19 mouse cellular contexts compared by ENCODE assay signal in genomic region chr2:27410518-27411140, GRCm38 (mm10). TPM values are rescaled to one million over a fixed set of nuclear protein-coding genes. Genes with fewer than 3 reads are reported as not detected.
A peak's percentile ranks its signal among the peaks of the same experiment; 100 is the strongest.
DNase-seq lines count a peak whose midpoint lies in the region; ATAC-seq and TF ChIP-seq lines count a peak whose summit lies in the region.
"Had no signal": no experiment of that assay in that cellular context is flagged by ENCODE, and none has a peak within 500 bp of the region (broad histone marks: within the 10 kb centered on the region; RNA-seq: fewer than 3 reads in every experiment).

No protein-coding gene starts in this region.

- no peak; the same call in 1 of the 2 replicates for ATAC-seq in liver, embryonic 12.5 days
- ATAC-seq: inflammation-experienced regulatory T-cells, adult 6 months; Patski had no signal

- dilution Hi-C loops in CH12.LX (cut with MboI; ENCODE audit: extremely low pct_ligation_motif_present, extremely low pct_unique_long_range_greater_than_20kb, low sequenced_read_pairs): no loop called here

- TF ChIP-seq EP300 in CH12.LX (IDR thresholded peaks at IDR 0.05; ENCODE audit: low read length): no peak

- in situ Hi-C loops in CH12.LX (cut with MboI; ENCODE audit: low pct_ligation_motif_present, low pct_unique_long_range_greater_than_20kb, low sequenced_read_pairs): no loop called here

- 57% methylated on average over 6 of the region's 6 CpGs for WGBS in liver, embryonic 12.5 days (ENCODE audit: insufficient replicate concordance)

- no peaks in the 10 kb centered on the region for H3K9me3 ChIP-seq in CH12.LX (replicated peaks; ENCODE audit: low read length)
- no peaks in the 10 kb centered on the region for H3K9me3 ChIP-seq in E14TG2a.4 (ENCODE audit: low read length)
- no peaks in the 10 kb centered on the region for H3K9me3 ChIP-seq in liver, embryonic 12.5 days (replicated peaks)
- H3K9me3 ChIP-seq: limb, embryonic 12.5 days; midbrain, embryonic 12.5 days had no signal

- DNase-seq in kidney, postnatal 10 days: peak; percentile 12
- no peak for DNase-seq in kidney, adult 8-10 months
- no peak for DNase-seq in CH12.LX (ENCODE audit: extremely low read depth)
- no peak for DNase-seq in right cerebral cortex, adult 2 months (ENCODE audit: low spot score in 2 of 2)
- no peak for DNase-seq in urinary bladder, adult 2 months (ENCODE audit: low spot score)
- DNase-seq in cerebellum, postnatal 4 days (ENCODE audit: low spot score in 2 of 2): no peak
- DNase-seq: cerebellum, adult 2 months; heart, postnatal 10 days; kidney, postnatal 4 days; layer of hippocampus, postnatal 36 days; right cerebral cortex, adult 18-20 months; thymus, postnatal 14 days had no signal

- H3K36me3 ChIP-seq in CH12.LX (replicated peaks in 1 of 2; ENCODE audit: control insufficient read depth in 1 of 2, insufficient read depth in 1 of 2, low read length in 1 of 2) (peaks cover 0 to 17% of the 10 kb centered on the region in 2 experiments), E14TG2a.4 (ENCODE audit: insufficient read depth, low read length) (peaks cover 4% of the 10 kb centered on the region; the same call in 1 of the 2 replicates)
- H3K36me3 ChIP-seq in liver, embryonic 12.5 days: no peaks in the 10 kb centered on the region
- H3K36me3 ChIP-seq: limb, embryonic 12.5 days; midbrain, embryonic 12.5 days had no signal

- TF ChIP-seq RAD21 in CH12.LX (IDR thresholded peaks at IDR 0.05; ENCODE audit: low read depth, low read length): no peak

- TF ChIP-seq POLR2A in CH12.LX (IDR thresholded peaks at IDR 0.05; ENCODE audit: low read depth, low read length): no peak

- H3K27me3 ChIP-seq in CH12.LX (replicated peaks) (no peaks in the 10 kb centered on the region), E14TG2a.4 (ENCODE audit: insufficient read depth, low read length) (no peaks in the 10 kb centered on the region)
- H3K27me3 ChIP-seq in liver, embryonic 12.5 days (replicated peaks): no peaks in the 10 kb centered on the region
- H3K27me3 ChIP-seq: limb, embryonic 12.5 days; midbrain, embryonic 12.5 days; Patski had no signal

- H3K4me2 ChIP-seq in CH12.LX (ENCODE audit: insufficient read depth, low read depth, poor library complexity, severe bottlenecking): peak overlapping the region; percentile 76
- peak overlapping the region; percentile 40; the same call in 1 of the 2 replicates for H3K4me2 ChIP-seq in liver, embryonic 12.5 days

- peak overlapping the region; percentile 98 for H3K27ac ChIP-seq in CH12.LX (ENCODE audit: insufficient read depth, low read depth)
- peak overlapping the region; percentile 68 for H3K27ac ChIP-seq in liver, embryonic 12.5 days

- peak overlapping the region; percentile 83 for H3K9ac ChIP-seq in CH12.LX (ENCODE audit: insufficient read depth, low read depth)
- no peak overlapping the region for H3K9ac ChIP-seq in liver, embryonic 12.5 days
- H3K9ac ChIP-seq: limb, embryonic 12.5 days; midbrain, embryonic 12.5 days had no signal

- H3K4me1 ChIP-seq in CH12.LX (ENCODE audit: control insufficient read depth in 1 of 2, insufficient read depth in 2 of 2) (peaks cover 35 to 72% of the 10 kb centered on the region in 2 experiments), E14TG2a.4 (replicated peaks; ENCODE audit: low read depth, low read length) (peaks cover 93% of the 10 kb centered on the region)
- H3K4me1 ChIP-seq in liver, embryonic 12.5 days: peaks cover 80% of the 10 kb centered on the region

- TF ChIP-seq CTCF in CH12.LX (conservative IDR thresholded peaks at IDR 0.05 in 1 of 2, IDR thresholded peaks at IDR 0.05 in 1 of 2; ENCODE audit: low read depth in 2 of 2, low read length in 2 of 2) (no peak), E14TG2a.4 (conservative IDR thresholded peaks at IDR 0.05; ENCODE audit: low read length) (no peak)

- H3K4me3 ChIP-seq in CH12.LX (replicated peaks in 1 of 3; ENCODE audit: low read depth in 2 of 3, low read length in 2 of 3, poor library complexity in 1 of 3) (peak overlapping the region; percentile 61 to 65 (median 63)), E14TG2a.4 (replicated peaks; ENCODE audit: low read length) (peak overlapping the region; percentile 61)
- H3K4me3 ChIP-seq in liver, embryonic 12.5 days: no peak overlapping the region
- H3K4me3 ChIP-seq: erythroblast, embryonic 14.5 days; limb, embryonic 12.5 days; midbrain, embryonic 12.5 days had no signal

- H3K79me2 ChIP-seq in CH12.LX (replicated peaks; ENCODE audit: control insufficient read depth, extremely low read depth, insufficient read depth, poor library complexity, severe bottlenecking): peaks cover 85% of the 10 kb centered on the region

TF ChIP-seq in CH12.LX, 34 proteins besides CTCF, POLR2A, EP300 and RAD21:
- TF ChIP-seq UBTF (IDR thresholded peaks at IDR 0.05; ENCODE audit: low read depth, low read length) (0 out of 2 replicates have a peak, but pooled peaks have one; percentile 24), TBP (conservative IDR thresholded peaks at IDR 0.05; ENCODE audit: low read depth, low read length) (no peak), ETS1 (conservative IDR thresholded peaks at IDR 0.05; ENCODE audit: low read depth, low read length) (peak; percentile 26; the same call in 1 of the 2 replicates)

RNA-seq across cellular contexts. Expression of gene Vav2, which starts 16.2 kb away (rescaled TPM):
- total RNA-seq in CH12.LX (2012; rRNA removed) (46.6 and 48.5 TPM in 2 replicates), CH12.LX (2014; rRNA removed) (31.5 and 31.7 TPM in 2 replicates)
- polyA plus RNA-seq in CH12.LX (2012; ENCODE audit: insufficient read length, low read depth): 46.8 and 47.3 TPM in 2 replicates
- 5.0 and 5.8 TPM in 2 replicates for polyA plus RNA-seq in liver, embryonic 12.5 days (2016; fragmentation: Nextera tagmentation; extraction: Ambion mirVana)
- 24.7 and 25.8 TPM in 2 replicates for polyA plus RNA-seq in urinary bladder, adult 2 months (2012; rRNA removed)

RNA-seq across cellular contexts. Expression of gene Brd3os, which starts 31.5 kb away (rescaled TPM):
- total RNA-seq in CH12.LX (2012; rRNA removed): 0.92 and 2.1 TPM in 2 replicates
- total RNA-seq in CH12.LX (2014; rRNA removed): 0.74 and 1.2 TPM in 2 replicates
- 1.2 and 1.8 TPM in 2 replicates for polyA plus RNA-seq in CH12.LX (2012; ENCODE audit: insufficient read length, low read depth)
- polyA plus RNA-seq in liver, embryonic 12.5 days (2016; fragmentation: Nextera tagmentation; extraction: Ambion mirVana): 1.3 and 1.4 TPM in 2 replicates
- 8.0 and 10.2 TPM in 2 replicates for polyA plus RNA-seq in urinary bladder, adult 2 months (2012; rRNA removed)
- polyA plus RNA-seq: erythroblast, embryonic 14.5 days; inflammation-experienced regulatory T-cells, adult 6 months had no signal
